Mouse (Mus musculus): ENCODE results near the gene Ankrd40. TPM values are rescaled to one million over a fixed set of nuclear protein-coding genes. Genes with fewer than 3 reads are reported as not detected.

Gene Ankrd40
- total RNA-seq, 2 experiments from 2014 or later = 213 to 228 TPM

DNA sequence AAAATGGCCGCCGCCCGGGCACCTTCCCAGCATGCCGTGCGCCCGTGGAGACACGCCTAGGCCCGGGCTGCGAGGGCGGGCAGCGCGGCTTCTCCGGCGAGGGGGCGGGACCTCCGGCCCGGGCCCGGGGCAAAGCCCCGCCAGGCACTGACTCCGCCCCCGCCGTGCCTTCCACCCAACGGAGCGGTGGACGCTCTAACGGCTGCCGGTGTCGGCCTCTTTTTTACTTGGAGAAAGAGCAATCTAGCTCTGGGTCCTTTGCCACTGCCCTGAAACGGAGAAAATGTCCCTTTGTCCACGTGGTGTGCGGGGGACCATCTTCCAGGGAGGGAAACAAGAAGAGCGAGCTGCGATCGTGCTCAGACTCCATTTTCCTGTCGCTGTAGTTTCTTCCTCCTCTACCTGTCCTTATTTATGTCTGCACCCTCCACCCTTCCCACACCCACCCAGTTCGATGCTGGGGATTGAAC, 5.8 kb upstream of the Ankrd40 start, which contains the start of gene Luc7l3:
Gene Luc7l3, minus strand, starts transcription at position 58 of the 470 bp plus-strand sequence.
- intact Hi-C loops (cut with DNase I) = no loop called here
- peak; percentile 96 to 97 for DNase-seq

DNA sequence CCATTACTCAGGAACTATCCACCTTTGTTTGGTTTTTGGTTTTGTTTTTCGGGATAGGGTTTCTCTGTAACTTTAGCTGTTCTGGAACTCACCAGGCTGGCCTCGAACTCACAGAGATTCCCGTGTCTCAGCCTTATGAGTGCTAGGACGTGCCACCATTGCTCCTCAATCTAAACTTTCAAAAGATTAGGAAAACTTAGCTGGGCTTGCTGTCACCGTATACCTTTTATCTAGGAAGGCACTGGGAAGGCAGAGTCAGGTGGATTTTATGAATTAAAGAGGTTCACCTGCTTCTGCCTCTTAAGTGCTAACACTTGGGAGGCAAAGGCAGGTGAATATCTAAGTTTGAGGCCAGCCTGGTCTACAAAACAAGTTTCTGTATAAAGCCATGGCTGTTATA, 5.2 kb upstream of the Ankrd40 start:
- intact Hi-C loops (cut with DNase I) = no loop called here
- no peak for DNase-seq

GRCm38 (mm10) chr11:94323271-94323925, 4.4 kb upstream of the Ankrd40 start:
- DNase-seq = no peak
- intact Hi-C loops (cut with DNase I) = no loop called here

GRCm38 (mm10) chr11:94324618-94325017, 3.2 kb upstream of the Ankrd40 start:
- DNase-seq = no peak
- intact Hi-C loops (cut with DNase I) = no loop called here

DNA sequence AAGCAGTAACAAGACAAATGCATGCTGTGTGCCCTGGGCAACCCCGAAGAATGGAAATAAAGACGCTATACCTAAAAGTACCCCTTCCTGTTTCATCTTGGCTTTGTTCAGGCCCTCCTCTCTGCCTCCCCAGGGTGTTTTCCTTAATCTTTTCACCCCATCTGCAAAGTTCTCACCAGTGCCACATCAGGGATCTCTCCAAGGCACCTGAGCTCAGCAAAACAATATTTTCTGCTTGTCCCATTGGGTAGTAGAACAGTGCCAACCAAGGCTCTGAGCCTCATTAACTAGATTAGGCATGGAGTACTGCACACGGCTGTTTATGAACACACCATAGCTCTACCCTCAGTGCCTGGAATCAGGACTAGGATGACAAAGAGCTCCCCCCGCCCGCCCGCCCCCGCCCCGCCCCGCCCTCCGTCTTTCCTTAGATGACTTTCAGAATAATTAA, 815 bp upstream of the Ankrd40 start:
- intact Hi-C loops (cut with DNase I) = no loop called here
- DNase-seq = peak; percentile 41 to 50

- intact Hi-C loops (cut with DNase I) = loop anchor here (1.0 kb wide), 1 partner anchor 76 kb away; no protein-coding TSS in a partner anchor
Observed at GRCm38 (mm10) chr11:94328644-94329025, 834 bp downstream of the Ankrd40 start.

GRCm38 (mm10) chr11:94329270-94329891, 1.6 kb downstream of the Ankrd40 start:
- DNase-seq = peak; percentile 69 to 74
- intact Hi-C loops (cut with DNase I) = loop anchor here (1.0 kb wide), 1 partner anchor 75 kb away; no protein-coding TSS in a partner anchor

More at GRCm38 (mm10) chr11:94328644-94329025, 834 bp downstream of the Ankrd40 start:
- DNase-seq = peak in 1 of 2 experiments; percentile 32

GRCm38 (mm10) chr11:94330211-94330610, 2.4 kb downstream of the Ankrd40 start:
- intact Hi-C loops (cut with DNase I) = no loop called here
- DNase-seq = no peak

- intact Hi-C loops (cut with DNase I) = no loop called here
- DNase-seq = no peak
Observed at GRCm38 (mm10) chr11:94332726-94333125, 4.9 kb downstream of the Ankrd40 start.

DNA sequence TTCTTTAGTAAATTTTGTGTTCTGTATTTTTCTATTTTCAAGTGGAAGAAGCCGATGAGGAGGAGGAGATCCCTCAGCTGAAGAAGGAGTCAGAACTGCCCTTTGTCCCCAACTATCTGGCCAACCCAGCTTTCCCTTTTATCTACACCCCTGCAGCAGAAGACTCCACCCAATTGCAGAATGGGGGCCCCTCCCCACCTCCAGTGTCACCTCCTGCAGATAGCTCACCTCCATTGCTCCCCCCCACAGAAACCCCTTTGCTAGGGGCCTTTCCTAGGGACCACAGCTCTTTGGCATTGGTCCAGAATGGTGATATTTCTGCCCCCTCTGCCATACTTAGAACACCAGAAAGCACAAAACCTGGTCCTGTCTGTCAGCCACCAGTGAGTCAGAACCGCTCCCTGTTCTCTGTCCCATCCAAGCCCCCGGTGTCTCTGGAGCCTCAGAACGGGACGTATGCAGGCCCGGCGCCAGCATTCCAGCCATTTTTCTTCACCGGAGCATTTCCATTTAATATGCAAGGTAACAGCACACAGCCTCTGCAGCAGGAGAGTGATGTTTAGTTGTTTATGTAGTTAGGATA, 6.7 kb downstream of the Ankrd40 start:
- intact Hi-C loops (cut with DNase I) = no loop called here
- no peak for DNase-seq

- DNase-seq = no peak
- intact Hi-C loops (cut with DNase I) = loop anchor here (5.0 kb wide), 1 partner anchor 206 kb away; no protein-coding TSS in a partner anchor
Observed at GRCm38 (mm10) chr11:94336551-94336950, 8.8 kb downstream of the Ankrd40 start.

DNA sequence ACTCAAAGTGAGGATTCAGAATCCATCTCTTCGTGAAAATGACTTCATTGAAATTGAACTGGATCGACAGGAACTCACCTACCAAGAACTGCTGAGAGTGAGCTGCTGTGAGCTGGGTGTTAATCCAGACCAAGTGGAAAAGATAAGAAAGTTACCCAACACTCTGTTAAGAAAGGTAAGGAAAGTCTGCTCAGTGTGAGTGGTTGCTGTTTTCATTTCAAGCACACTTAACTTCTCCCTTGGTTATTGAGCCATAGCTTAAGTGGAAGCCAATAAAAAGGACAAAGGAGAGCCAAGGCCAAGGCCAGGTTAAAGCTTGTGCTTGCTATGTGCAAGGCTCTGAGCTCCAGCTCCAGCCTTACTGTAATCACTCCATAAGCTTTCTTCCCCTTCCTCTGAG, 10.5 kb downstream of the Ankrd40 start:
- no peak for DNase-seq
- intact Hi-C loops (cut with DNase I) = loop anchor here (5.0 kb wide), 1 partner anchor 204 kb away; no protein-coding TSS in a partner anchor

DNA sequence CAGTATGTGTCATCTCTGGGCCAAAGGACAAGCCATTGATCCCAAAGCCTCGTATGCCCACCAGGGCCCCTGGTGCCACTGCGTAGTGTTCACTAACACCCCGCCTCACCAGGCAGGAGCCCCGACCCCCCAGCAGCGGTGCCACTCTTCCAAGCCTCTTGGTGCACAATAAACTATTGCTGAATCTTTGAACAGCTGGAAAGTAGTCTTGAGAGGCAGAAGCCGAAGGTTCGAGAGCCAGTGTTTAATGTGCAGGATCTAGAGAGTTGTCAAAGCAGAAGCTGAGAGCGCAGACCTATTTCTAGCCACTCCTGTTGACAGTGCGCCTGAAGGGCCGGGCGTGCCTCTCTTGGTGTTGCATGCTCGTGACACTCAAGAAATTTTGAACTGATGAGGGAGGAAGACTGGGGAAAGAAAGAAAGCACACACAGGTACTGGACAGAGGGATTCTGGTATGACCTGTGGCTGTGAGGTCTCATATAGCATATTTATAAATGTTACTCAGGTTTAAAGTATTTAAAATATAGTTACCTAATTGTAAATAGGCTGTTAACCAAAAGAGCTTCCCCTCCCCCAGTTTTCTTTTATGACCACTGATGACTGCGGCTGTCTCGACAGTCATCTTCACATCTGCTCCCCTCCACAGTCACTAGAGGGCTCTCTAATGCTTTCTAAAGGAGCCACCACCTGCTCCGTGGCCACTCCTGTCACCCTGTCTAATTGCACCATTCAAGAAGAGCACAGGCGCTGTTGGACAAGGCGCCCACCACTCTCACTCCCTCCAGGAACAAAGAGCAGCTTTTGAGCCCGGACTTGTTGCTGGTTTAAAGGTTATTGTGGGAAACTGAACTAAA, 12.2 kb downstream of the Ankrd40 start:
- peak; percentile 63 to 69 for DNase-seq
- intact Hi-C loops (cut with DNase I) = loop anchor here (2.0 to 5.0 kb wide), 3 partner anchors 65 to 202 kb away; partner anchors contain the start of gene Spata20

DNA sequence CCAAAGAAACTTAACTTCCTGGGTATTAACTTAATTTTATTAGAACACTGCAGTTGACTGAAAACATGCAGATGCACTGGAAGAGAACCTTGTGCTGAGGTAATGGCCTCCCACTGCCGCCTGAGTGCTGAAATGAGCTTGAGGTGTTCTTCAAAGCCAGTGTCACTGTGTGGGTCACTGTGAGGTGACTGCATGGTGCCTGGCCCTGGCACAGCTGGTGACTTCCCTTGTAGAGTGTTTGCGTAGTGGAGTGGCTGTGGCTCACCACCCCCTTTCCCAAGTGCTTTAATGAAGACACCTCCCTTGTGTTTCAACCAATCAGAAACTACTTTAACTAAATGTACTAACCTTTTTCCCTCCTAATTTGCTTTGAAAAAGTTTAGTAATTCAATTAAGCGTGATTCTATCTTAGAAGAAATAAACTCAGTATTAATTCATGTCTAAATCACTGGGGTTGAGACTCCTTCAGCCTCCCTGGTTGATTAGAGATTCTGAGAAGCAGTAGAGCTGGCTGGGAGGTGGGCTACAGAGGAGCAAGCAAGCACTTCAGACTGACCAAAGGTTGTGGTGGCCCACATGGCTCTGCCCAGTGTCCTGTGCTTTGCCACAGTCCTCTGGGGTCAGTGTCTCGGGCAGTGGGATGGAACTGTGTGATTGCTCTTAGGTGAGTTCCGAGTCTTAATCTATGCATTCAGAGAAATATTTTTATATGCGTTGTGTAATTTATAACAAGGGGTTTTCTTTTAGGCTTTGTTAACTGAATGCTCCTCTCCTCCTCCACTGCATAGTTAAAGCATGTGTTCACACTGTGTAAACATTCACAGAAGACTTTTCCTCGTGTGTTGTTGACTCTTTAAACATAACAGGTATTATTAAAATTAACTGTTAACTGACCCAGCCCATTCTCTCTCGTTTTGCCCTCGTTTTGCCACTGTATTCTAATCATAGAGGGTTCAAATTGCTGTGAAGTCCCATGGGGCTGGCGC, 13.4 kb downstream of the Ankrd40 start:
- intact Hi-C loops (cut with DNase I) = loop anchor here (2.0 kb wide), 2 partner anchors 64 to 146 kb away; partner anchors contain the start of gene Spata20
- DNase-seq = no peak

GRCm38 (mm10) chr11:94342114-94342905, 14.5 kb downstream of the Ankrd40 start:
- no peak for DNase-seq
- intact Hi-C loops (cut with DNase I) = no loop called here

- intact Hi-C loops (cut with DNase I) = no loop called here
- DNase-seq = no peak
Observed at GRCm38 (mm10) chr11:94343955-94344358, 16.2 kb downstream of the Ankrd40 start.

DNA sequence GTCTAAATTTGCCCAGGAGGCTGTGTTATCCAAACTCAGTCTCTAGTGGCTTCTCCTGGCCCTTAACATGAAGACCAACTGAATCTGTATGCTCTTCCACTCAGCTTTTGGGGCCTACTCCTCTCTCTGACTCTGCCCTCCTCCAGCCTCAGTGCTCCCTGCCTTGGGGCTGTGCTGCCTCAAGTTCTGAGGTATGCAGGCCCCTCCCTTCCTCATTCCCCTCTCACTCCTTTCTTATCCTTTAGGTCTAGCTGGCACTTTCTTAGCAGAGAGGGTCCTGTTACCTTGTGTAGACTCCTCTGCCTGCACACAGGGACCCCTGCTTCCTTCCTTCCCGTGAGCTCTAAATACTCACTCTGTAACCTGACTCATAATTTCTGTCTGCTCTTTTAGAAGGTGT, 16.7 kb downstream of the Ankrd40 start:
- intact Hi-C loops (cut with DNase I) = no loop called here
- no peak for DNase-seq

DNA sequence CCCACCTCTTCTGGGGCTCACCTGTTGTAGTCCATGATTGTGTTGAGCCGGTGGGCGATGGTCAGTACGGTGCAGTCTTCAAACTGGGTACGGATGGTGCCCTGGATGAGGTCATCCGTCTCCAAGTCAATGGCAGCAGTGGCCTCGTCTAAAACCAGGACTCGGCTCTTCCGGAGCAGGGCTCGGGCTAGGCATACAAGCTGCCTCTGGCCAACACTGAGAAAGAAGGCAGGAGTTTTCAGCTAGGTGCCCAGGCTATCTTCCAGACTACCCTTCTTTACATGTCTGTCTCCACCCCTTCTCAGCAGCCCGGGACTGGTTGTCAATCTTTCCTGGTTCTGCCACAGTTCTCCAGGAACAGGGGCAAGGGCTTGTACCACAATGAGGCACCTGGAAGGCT, 18.1 kb downstream of the Ankrd40 start:
- no peak for DNase-seq
- intact Hi-C loops (cut with DNase I) = no loop called here

All from heart, postnatal 10 days (tissue).